Mouse (Mus musculus) heart, adult 8-10 months (tissue): ENCODE results near the gene Capn11. TPM values are rescaled to one million over a fixed set of nuclear protein-coding genes. Genes with fewer than 3 reads are reported as not detected.
"Not testable (repeated sequence)": the region's sequence is repeated elsewhere in the genome, so short reads cannot be mapped to it uniquely, and the experiment has no call there.

ENCODE experiments used
- DNase-seq: peaks from one replicate; pipeline ENCODE4 v3.0.0; 2022; ENCODE audit warnings: low spot score
- total RNA-seq, 4 experiments: library from RNA; stranded (reverse); gene quantifications; 2 replicates each; pipeline ENCODE4 v1.2.4; 2022

Capn11 gene
- total RNA-seq, 4 experiments from 2014 or later, result 0.97 TPM; not detected in 3

DNA sequence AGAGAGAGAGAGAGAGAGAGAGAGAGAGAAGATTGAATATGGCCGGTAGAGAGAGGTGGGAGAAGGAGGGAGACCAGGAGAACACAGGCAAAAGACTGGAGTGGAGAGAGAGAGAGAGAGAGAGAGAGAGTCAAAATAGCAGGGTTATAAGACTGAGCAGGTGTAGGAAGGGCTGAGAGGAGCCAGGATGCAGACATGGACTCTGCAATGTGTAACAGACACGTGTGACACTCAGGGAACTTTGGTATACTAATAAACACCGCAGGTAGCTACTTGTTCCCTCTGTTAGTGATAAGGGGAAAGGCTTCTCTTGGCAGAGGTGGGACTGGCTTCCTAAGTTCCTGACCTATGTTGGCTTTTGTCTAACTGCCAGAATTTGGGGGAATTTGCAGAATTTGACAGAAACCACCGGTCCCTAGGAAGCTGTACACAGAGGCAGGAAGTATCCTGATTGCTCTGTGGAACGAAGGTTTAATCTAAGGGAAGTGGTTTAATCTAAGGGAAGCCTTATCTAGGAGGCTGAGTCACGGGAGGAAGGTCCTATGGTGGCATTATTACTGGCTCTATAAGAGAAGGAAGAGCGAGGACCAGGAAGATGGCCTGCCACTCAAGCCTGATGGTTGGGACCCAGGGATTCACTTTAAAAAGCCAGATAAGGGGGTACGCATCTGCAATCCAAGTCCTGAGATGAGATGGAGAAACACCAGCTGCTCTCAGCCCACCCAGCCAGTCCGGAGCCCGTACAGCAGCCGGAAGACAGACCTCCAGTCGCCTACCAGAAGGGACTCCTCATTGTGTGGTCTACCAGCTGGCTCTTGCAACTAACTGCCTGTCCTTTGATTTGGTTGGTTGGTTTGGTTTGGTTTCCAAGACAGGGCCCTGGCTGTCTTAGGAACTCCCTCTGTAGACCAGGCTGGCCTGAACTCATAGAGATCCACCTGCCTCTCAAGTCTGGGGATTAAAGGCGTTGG is 30.0 kb downstream of the Capn11 start:
- DNase-seq, result no peak

DNA sequence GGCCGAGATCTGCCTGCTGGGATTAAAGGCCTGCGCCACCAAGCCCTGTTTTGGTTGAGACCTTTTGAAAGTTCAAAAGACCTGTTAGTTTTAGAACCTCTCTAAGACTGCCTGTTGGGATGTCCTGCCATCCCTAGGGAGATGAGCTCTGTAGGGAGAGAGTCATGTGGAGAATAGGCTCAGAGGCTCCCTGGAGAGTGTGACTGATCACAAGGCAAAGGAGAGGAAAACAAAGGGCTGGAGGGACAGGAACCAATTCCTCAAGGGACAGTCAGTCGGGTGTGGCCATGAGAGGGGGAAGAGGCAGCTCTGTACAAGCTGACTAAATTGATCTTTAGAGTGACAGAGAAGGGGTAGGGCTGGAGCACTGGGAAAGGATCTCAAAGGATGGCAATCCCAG is 31.0 kb downstream of the Capn11 start:
- DNase-seq, result no peak

DNA sequence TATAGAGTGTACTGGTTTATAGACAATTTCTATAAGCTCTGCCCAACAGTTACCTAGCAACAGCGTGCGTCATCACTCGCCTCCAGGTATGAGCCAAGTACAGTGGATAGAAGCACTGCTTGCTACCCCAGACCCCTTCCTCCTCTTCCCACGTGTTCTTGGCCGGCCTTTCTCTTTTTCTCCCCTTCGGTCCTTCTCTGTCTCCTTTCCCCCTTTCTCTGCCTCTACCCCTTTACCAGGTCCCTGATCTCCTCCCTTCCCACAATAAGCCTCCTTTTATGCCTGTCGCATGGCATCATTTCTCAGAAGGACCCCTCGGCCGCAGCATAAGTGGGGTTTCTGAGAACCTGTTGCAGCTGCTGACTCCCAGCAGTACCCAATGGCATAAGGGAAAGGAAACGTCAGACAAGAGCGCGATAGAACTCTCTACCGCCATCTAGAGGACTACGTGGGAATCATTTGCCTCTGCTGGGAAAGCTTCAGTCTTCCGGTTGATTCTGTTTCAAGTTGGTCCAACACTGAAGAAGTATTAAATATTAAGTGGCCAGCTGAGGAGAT is 32.5 kb downstream of the Capn11 start:
- peak; percentile 81 for DNase-seq

DNA sequence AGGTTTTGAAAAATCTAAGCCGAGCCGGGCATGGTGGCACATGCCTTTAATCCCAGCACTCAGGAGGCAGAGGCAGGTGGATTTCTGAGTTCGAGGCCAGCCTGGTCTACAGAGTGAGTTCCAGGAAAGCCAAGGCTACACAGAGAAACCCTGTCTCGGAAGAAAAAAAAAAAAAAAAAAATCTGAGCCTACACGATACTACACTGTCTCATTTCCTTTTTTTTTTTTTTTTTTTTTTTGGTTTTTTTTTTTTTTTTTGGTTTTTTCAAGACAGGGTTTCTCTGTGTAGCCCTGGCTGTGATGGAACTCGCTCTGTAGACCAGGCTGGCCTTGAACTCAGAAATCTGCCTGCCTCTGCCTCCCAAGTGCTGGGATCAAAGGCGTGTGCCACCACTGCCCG is 35.7 kb downstream of the Capn11 start:
- not testable (repeated sequence) for DNase-seq

DNA sequence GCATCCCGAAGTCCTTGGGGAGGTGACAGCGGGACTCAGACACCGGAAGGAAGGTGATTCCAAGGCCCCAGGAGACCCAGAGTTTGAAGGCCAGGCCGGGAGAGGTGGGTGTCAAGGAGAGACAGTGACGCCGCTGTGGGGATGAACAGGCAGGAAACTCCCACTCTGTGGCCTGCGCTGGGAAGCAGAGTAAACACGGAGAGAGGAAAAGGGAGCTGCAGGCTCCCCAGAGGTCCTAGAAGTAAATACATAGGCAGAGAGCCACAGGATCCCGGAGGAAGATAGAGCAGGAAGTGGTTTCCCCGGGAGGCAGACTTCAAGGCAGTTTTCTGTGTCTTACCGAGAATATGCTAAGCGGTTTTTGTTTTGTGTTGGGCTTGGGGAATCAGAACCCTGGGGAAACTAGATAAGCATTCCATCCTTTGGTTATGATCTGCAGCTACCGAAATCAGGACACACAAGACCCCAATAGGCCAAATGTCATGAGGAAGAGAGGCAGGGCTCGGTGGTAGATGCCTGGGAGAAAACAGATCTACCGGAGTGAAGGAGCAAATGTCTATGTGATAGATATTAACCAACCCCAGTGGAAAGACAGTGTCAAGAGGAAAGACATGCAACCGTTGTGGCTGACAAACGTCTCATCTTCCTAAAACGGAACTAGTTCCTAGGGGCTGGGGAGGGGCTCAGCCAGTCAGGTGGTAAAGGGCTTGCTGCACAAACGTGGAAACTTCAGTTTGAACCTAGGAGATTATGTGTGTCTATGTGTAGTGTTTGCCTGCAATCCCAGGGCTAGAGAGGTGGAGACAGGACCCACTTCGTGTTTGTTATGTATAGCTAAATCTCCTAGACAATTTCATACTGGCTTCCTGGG is 39.5 kb downstream of the Capn11 start:
- peak; percentile 60 for DNase-seq

DNA sequence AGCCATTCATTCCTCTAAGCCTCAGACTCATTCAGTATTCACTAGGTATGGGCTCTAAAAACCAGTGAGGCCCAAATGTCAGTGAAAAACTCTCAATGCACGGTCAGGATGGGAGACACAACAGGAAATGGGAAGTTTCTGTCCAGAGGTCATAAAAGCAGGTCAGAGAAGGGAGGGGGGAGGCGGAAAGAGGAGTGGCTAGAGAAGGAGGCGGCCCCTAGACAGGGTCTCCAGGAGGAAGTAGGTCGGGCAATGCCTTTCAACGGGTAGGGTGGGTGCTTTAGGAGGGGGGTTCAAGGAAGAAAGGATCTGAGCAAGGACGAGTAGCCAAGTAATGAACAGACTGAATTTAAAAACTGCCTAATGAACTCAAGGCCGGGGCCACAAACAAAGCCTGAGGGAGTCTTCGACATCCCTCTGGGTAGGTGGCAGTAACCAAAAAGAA is 40.2 kb downstream of the Capn11 start:
- DNase-seq, result peak; percentile 67

DNA sequence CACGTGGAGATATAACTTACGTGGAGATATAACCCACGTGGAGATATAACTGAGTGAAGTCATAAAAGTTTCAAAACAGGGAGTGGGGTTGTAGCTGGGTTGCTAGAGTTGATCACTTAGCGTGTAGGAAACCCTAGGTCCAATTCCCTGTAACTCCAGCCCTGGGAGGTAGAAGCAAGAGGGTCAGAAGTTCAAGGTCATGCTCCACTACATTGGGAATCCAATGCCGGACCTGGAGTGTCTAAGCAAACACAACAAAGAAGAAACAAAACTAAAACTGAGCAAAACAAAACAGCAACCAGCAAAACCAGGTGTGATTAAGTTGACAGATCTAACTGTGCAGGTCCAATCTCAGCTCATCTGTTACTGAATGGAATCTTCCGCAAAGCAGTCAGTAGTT is 41.5 kb downstream of the Capn11 start:
- no peak for DNase-seq

DNA sequence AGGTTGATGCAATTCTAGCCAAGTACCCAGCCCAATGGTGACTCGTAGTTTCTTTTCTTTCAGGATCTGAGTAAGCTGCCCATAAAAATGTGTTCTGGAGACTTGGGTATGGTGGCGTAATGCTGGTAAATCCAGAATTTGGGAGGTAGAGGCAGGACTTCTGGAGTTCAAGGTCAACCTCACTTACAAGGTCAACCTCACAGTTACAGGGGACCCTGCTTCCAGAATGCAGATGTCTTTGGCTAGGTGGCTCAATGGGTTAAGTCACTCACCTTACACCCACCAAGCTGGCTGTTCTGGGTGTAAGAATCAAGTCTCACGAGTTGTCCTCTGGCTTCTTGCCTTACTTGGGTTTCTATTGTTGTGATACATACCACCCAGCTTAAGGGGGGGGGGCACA is 42.4 kb downstream of the Capn11 start:
- DNase-seq, result no peak

DNA sequence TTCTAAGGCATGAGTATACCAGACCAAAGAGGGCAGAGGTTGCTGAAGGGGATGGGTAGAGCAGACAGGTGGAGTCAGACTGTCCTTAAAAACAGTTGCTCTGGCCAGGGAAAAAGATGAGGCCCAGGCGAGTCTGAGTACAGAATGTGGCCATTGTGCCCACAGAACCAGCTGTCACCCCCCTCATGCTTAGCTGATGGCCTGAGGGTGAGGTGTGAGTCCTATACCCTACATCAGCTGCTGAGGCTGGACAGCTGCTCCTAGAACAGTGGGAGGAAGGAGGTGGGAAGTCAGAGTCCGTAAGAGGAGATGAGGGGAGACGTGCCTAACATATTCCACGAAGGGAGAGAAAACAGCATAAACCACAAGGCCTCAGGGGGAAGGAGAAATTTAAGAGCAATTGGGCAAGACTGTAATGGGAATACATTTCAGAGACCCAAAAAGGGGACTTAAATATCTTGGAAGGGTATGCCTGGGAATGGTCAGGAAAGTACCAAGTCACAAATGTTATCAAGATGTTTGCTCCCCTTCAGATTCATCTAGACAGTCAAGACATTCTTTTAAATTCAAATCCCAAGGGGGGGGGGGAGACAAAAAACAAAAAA is 43.0 kb downstream of the Capn11 start:
- no peak for DNase-seq

DNA sequence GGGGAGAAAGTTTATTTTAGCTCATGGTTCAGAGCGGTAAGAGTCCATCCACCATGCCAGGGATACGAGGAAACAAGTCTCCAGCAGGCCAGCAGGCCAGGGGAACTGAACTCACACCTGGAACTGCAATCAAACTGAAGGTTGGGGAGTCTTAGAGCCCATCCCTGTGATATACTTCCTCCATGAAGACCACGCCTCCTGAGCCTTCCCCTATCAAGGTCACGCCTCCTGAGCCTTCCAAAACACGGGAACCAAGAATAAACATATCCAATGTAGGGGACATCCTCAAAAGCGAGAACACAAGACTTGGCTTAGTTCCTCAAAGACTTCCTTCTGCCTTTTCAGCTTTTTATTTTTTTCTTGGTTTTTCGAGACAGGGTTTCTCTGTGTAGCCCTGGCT is 46.2 kb downstream of the Capn11 start:
- no peak for DNase-seq

DNA sequence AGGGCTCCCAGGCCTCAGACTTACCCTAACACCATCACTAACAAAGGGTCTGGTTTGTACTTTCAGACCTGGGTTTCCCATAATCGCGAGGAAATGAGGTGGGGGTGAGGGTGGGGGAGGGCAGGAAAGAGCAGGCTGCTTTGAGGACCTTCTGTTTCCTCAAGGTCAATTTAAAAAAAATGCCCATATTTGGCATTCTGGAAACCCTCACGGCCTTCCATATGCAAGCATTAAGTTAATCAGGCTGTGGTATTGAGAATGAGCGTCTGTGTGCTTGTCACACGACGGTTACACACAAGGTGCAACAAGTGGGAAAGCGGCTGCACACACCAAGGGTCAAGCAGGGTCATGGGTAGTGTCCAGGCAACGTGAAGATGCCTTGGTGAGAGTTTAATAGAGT is 47.1 kb downstream of the Capn11 start:
- no peak for DNase-seq

DNA sequence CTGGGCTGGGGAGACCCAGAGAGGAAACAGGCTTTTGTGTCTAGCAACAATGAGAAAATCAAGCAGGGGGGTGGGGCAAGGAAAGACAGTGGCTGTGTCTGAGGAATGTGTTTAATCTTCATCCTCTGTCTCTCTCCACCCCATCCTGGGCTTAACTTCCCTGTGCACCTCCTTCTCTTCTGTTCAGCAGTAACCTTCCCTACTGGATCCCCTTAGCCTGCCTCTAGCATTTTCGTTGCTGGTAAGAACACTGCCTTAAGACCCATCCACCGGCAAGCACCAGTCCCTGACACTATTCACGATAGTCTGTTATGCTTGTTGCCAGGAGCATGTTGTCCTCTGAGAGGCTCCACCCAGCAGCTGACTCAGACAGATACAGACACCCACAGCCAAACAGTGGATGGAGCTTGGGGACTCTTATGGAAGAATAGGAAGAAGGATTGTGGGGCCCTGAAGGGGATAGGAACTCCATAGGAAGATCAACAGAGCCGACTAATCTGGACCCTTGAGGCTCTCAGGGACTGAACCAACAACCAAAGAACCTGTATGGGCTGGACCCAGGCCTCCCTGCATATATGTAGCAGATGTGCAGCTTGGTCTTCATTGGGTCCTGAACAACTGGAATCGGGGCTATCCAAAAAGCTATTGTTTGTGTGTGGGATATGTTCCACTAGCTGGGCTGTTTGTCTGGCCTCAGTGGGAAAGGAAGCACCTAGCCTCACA is 48.8 kb downstream of the Capn11 start:
- peak; percentile 57 for DNase-seq

DNA sequence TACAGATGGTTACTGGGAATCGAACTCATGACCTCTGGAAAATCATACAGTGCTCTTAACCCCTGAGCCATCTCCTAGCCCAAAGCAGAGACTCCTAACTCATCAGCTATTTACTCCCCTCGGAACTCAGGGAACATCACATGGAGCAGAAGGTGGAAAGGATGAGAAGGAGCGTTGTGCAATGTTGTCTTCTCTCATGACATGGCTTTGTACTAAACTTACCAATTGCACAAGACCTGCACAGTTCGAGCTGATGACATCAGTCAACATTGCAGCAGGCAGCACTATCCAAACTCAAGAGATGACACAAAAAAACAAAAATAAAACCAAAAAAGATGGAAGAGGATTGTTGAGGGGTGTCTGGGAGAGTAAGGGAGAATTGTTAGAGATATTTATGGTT is 50.7 kb downstream of the Capn11 start:
- DNase-seq, result no peak

DNA sequence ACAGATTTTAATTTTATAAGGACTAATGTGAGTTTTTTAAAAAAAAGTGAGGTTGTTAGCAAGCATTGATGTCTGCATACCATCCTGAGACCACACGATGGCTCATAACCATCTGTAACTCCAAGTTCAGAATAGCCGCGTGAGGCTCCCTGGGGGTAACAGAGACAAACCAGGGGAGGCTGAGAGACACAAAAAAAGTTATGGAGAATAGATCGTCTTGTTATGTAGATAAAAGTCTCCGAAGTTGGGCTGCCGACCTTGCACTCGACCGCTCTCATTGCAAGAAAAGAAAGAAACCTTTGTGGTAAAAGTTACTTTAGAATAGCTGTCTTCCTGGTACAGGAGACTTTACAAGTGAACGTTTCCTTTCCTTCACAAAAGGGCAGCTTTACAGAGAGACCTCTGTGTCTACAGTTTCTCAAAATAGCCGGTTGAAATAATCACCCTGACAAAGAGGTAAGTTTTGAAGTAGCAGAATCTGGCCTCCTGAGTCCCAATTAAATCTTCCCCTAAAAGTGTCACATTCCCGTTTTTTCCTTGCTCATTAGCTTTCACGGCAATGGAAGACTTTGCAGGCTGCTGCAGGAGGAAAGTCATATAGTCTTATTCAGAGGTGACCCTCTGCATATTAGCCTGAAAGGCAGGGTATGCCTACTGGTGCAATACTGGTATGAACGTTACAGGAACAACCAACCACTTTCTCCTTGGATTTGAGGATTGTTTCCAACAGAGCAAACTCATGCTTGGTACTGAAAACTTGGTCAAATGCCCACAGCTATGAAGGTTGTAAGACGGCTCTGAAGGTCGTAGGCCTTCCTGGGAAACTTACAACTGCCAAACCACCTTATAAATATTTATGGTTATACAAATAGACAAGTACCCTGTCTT is 51.9 kb downstream of the Capn11 start:
- no peak for DNase-seq

DNA sequence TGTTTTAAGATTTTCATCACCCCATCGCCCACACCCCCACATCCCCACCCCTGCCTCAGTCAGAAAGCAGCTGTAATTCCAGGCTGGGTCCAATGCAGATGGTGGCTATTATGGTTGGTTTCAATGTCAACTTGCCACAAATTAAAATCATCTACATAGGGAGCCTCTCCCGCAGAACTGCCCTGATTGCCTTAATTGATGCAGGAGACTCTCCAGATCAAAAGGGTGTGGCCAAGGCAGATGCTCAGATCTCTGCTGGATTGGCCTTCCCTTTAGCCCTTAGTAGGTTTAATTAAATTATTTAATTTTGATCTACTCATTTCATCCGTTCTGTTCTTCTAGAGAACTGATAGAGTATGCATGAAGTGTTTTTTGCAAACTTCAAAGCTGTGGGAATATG is 56.1 kb downstream of the Capn11 start:
- no peak for DNase-seq

DNA sequence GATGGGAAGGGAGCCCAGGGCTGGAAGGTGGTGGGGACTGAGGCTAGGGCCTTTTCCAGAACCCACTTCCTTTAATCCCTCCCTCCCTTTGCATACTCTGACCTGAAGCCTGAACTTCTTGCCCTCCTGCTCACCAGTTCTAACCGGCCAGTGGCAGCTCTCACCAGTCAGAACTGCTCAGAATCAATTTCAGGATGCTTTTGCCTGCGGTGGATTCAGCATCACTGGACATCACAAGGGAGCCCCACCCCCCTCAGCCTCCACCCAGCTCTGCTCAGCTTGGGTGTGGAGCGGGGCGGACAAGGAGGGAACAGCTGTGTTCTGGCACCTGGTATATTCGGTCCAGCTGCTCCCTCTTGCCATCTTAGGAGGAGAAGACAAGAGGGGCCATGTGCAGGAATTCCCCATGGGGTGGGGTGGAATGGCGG is 57.2 kb downstream of the Capn11 start, which contains the start of gene Mymx:
Mymx (minus strand) TSS at position 226 of the 428 bp plus-strand sequence.
- no peak for DNase-seq

DNA sequence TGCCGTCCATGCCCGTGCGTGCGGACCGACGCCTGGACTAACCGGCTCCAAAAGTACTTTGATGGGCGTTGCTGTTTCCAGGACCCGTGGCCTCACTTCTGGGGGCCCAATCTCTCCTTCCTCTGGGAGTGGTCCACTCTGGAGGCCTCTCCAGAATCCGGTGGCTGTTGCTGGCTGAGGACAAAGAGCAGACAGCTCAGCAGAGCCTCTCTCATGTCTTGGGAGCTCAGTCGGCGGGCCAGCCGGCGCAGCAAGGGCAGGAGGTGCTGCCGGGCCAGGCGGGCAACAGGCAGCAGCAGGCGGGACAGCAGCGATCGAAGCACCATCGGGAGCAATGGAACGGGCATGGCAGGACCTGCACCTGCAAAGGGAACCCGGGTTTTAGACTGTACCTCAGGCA is 57.8 kb downstream of the Capn11 start:
- no peak for DNase-seq

DNA sequence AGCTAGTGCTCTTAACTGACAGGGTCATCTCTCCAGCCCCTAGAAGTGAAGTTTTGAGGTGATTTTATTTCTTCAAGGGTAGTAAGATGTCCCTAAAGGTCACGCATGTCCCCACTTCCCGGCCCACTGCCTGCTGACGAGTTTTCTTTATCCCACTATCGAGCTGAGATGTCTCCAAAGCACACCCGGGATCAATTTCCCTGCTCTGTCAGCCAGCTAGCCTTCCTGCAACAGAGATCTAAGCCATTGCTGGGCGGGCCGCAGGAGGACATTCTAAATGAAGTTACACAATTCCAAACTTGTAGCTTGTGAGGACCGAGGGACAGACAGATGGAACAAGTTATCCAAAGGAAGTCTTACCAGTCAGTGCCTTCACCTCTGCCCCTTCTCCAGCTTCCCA is 58.9 kb downstream of the Capn11 start:
- DNase-seq, result no peak

DNA sequence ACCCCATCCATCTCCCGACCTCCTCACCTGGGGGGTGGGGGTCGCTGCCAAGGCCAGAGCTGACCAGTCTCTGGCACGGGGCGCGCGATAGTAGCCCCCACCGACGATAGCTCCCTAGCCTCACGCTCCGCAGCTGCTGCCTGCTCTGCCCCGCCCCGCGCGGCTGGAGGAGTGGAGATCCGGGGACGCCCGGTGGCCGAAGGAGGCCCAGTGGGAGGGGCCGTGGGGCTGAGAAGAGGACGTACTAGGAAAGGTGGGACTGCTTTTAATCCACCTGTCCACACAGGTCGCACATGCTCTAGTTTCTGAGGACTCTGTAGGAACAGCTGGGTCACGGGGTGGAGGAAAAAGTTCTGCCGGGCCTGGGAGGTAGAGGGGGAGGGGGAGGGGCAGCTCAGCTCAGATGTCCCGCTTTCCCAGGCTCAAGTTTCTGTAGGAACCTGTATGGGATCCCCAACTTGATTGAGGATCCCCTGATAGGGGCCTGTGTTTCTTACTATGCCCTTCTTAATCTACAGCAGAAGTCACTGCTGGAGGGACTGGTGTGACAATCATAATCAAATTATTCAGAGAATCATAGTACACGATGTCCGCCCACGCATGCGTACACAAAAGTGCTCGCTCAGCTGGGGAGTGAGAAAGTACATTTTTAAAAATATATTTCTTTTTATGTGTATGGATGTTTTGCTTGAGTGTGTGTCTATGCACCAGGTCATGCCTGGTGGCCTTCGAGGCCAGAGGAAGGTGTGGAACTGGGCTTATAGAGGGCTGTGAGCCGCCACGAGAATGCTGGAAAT is 59.5 kb downstream of the Capn11 start, which contains the start of gene Slc29a1:
Slc29a1 (minus strand) TSS at position 161 of the 797 bp plus-strand sequence.
- no peak for DNase-seq
